Mouse (Mus musculus): ENCODE results near the gene Tnfrsf25. TPM values are rescaled to one million over a fixed set of nuclear protein-coding genes. Genes with fewer than 3 reads are reported as not detected.

Gene Tnfrsf25
- polyA plus RNA-seq, 1 experiment = 0.95 TPM

DNA sequence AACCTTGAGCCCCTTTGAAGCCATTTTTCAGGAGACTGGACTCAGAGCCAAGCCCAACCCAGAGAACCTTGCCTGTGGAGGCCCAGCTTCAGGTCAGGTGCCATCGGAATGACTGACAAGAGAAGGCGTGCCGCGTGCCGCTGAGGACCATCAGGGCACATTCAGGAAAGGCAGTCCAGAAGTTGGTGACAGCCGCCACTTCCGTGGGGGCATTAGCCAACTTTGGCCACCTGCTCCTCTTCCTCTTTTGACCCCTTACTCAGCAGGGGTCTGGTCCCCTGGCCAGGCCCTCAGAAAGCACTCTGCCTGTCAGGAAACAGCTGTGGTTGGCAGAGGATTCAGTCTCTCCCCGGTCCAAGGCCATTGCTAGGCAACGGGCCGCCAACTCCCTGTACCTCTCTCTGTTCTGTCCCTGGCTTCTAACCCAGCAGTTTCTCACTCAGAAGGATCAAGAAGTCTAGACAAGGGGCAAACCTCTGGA is 43.6 kb upstream of the Tnfrsf25 start, which contains the start of gene Plekhg5:
Gene Plekhg5 (plus strand): TSS at position 378 of the 481 bp plus-strand sequence.
- no peak within 1 kb of the TSS for H3K4me3 ChIP-seq (ENCODE audit: insufficient read depth, poor library complexity, severe bottlenecking)
- H3K79me2 ChIP-seq (ENCODE audit: control insufficient read depth, insufficient read depth) = no peaks in the 10 kb centered on the region
- H3K79me3 ChIP-seq (ENCODE audit: low read depth) = no peaks in the 10 kb centered on the region
- TF ChIP-seq MYOD1 (IDR thresholded peaks at IDR 0.05; ENCODE audit: control insufficient read depth, insufficient read length, low read depth) = peak; percentile 5
- TF ChIP-seq MAX (IDR thresholded peaks at IDR 0.05) = no peak
- H3K36me3 ChIP-seq (ENCODE audit: control insufficient read depth, insufficient read depth) = no peaks in the 10 kb centered on the region
- no peak within 1 kb of the TSS for H3ac ChIP-seq (ENCODE audit: control insufficient read depth, insufficient read length, low read depth)
- H3K27me3 ChIP-seq (ENCODE audit: control insufficient read depth, insufficient read depth, insufficient read length) = no peaks in the 10 kb centered on the region

DNA sequence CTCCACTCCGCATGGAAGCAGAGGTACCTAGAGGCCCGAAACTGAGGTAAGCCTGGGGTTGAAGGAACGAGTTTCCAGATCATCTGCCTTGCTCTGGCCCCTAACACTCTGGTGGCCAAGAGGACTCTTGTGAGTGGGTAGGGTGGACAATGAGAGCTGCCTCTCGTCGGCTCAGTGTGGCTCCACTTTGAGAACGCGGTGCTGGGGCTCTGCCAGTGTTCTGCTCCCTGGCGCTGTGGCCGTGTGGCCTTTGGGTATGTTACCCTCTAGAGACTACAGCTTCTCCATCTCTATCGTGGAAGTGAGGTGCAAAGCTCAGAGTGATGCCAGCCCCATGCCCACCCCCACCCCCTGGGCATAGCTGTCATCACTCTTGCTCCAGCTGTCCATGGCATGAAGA is 43.1 kb upstream of the Tnfrsf25 start:
- Histone ChIP-seq H3ac (ENCODE audit: control insufficient read depth, insufficient read length, low read depth) (no peak overlapping the region), H3K4me3 (ENCODE audit: insufficient read depth, poor library complexity, severe bottlenecking) (no peak overlapping the region), H3K79me2 (ENCODE audit: control insufficient read depth, insufficient read depth) (no peaks in the 10 kb centered on the region)

DNA sequence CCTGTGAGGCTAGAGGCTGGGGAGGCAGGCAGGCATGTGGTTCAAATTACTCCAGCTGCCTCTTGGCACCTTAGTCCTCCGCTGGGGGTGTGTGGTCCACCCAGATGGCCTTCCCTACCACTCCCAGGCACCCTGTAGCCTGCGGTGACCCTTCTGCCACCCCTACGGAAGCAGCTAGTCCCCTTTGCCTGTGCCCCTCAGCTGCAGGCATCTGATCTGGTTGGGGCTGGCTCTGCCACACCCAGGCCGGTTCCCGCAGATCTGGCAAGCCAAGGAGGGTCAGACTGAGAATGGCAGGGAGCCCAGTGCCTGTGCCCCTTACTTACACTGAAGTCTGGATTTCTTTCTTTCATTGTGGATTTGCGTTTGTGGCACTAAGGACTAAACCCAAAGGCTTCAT is 42.0 kb upstream of the Tnfrsf25 start:
- H3K79me3 ChIP-seq (ENCODE audit: low read depth) = no peaks in the 10 kb centered on the region
- no peak overlapping the region for H3ac ChIP-seq (ENCODE audit: control insufficient read depth, insufficient read length, low read depth)
- TF ChIP-seq USF1 (IDR thresholded peaks at IDR 0.05; ENCODE audit: low read depth) (no peak), CTCF (IDR thresholded peaks at IDR 0.05; ENCODE audit: control insufficient read depth, insufficient read depth, insufficient read length) (no peak), MYOG (IDR thresholded peaks at IDR 0.05; ENCODE audit: control insufficient read depth, extremely low read depth, insufficient read length) (no peak), MAX (IDR thresholded peaks at IDR 0.05) (no peak), MYOD1 (IDR thresholded peaks at IDR 0.05; ENCODE audit: control insufficient read depth, insufficient read length, low read depth) (no peak), CEBPB (IDR thresholded peaks at IDR 0.05; ENCODE audit: low read depth) (no peak), FOSL1 (IDR thresholded peaks at IDR 0.05; ENCODE audit: insufficient read depth, low read length, poor library complexity, severe bottlenecking) (no peak)
- H3K36me3 ChIP-seq (ENCODE audit: control insufficient read depth, insufficient read depth) = no peaks in the 10 kb centered on the region
- no peaks in the 10 kb centered on the region for H3K79me2 ChIP-seq (ENCODE audit: control insufficient read depth, insufficient read depth)
- H3K4me3 ChIP-seq (ENCODE audit: insufficient read depth, poor library complexity, severe bottlenecking) = no peak overlapping the region
- no peaks in the 10 kb centered on the region for H3K27me3 ChIP-seq (ENCODE audit: control insufficient read depth, insufficient read depth, insufficient read length)

More for the DNA sequence above, 43.1 kb upstream of the Tnfrsf25 start:
- Histone ChIP-seq H3K79me3 (ENCODE audit: low read depth) (no peaks in the 10 kb centered on the region), H3K27me3 (ENCODE audit: control insufficient read depth, insufficient read depth, insufficient read length) (no peaks in the 10 kb centered on the region), H3K36me3 (ENCODE audit: control insufficient read depth, insufficient read depth) (no peaks in the 10 kb centered on the region)
- TF ChIP-seq MAX (IDR thresholded peaks at IDR 0.05) = no peak
- TF ChIP-seq USF1 (IDR thresholded peaks at IDR 0.05; ENCODE audit: low read depth) = no peak
- no peak for TF ChIP-seq CEBPB (IDR thresholded peaks at IDR 0.05; ENCODE audit: low read depth)
- TF ChIP-seq CTCF (IDR thresholded peaks at IDR 0.05; ENCODE audit: control insufficient read depth, insufficient read depth, insufficient read length) = no peak
- no peak for TF ChIP-seq MYOG (IDR thresholded peaks at IDR 0.05; ENCODE audit: control insufficient read depth, extremely low read depth, insufficient read length)
- no peak for TF ChIP-seq FOSL1 (IDR thresholded peaks at IDR 0.05; ENCODE audit: insufficient read depth, low read length, poor library complexity, severe bottlenecking)
- TF ChIP-seq MYOD1 (IDR thresholded peaks at IDR 0.05; ENCODE audit: control insufficient read depth, insufficient read length, low read depth) = no peak

DNA sequence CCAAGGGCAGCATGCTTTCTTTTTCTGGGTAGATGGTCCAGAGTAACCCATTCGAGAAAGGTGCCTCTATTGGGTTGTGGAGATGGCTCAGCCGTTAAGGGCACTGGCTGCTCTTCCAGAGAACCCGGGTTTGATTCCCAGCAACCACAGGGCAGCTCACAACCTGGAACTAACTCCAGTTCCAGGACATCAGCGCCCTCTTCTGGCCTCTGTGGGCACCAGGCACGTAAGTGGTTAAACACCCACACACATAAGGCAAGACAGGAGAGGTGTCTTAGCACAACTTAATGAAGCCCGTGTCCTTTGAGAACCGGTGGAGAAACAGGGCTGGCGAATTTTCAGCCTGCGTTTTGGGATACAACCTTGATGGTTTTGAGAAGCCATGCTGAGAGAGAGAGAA is 41.2 kb upstream of the Tnfrsf25 start:
- Histone ChIP-seq H3K4me3 (ENCODE audit: insufficient read depth, poor library complexity, severe bottlenecking) (no peak overlapping the region), H3K79me2 (ENCODE audit: control insufficient read depth, insufficient read depth) (no peaks in the 10 kb centered on the region), H3K79me3 (ENCODE audit: low read depth) (no peaks in the 10 kb centered on the region), H3ac (ENCODE audit: control insufficient read depth, insufficient read length, low read depth) (no peak overlapping the region), H3K27me3 (ENCODE audit: control insufficient read depth, insufficient read depth, insufficient read length) (no peaks in the 10 kb centered on the region), H3K36me3 (ENCODE audit: control insufficient read depth, insufficient read depth) (no peaks in the 10 kb centered on the region)
- TF ChIP-seq CTCF (IDR thresholded peaks at IDR 0.05; ENCODE audit: control insufficient read depth, insufficient read depth, insufficient read length) (no peak), MAX (IDR thresholded peaks at IDR 0.05) (no peak), MYOD1 (IDR thresholded peaks at IDR 0.05; ENCODE audit: control insufficient read depth, insufficient read length, low read depth) (no peak), USF1 (IDR thresholded peaks at IDR 0.05; ENCODE audit: low read depth) (no peak), FOSL1 (IDR thresholded peaks at IDR 0.05; ENCODE audit: insufficient read depth, low read length, poor library complexity, severe bottlenecking) (no peak), CEBPB (IDR thresholded peaks at IDR 0.05; ENCODE audit: low read depth) (no peak), MYOG (IDR thresholded peaks at IDR 0.05; ENCODE audit: control insufficient read depth, extremely low read depth, insufficient read length) (no peak)

DNA sequence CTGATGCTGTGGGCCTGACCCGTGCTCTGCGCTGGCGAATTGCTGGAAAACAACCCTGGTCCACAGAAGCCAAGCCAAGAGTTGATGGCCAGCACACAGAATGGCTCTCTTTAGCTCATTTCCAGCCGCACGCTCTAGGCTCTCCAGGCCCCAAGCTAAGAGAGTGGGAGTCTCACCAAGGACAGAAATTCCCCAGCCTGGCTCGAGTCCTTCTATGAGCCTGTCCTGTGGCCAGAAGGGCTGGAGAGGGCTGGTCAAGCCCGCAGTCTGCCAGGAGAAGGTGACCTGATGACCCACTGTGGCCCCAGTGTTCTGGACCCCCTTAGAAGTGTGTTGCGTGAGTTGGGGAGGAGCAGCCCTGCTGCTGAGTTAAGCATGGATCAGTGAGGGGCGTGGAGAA is 38.5 kb upstream of the Tnfrsf25 start:
- no peak overlapping the region for H3K4me3 ChIP-seq (ENCODE audit: insufficient read depth, poor library complexity, severe bottlenecking)
- H3K79me3 ChIP-seq (ENCODE audit: low read depth) = no peaks in the 10 kb centered on the region
- TF ChIP-seq CEBPB (IDR thresholded peaks at IDR 0.05; ENCODE audit: low read depth) (no peak), FOSL1 (IDR thresholded peaks at IDR 0.05; ENCODE audit: insufficient read depth, low read length, poor library complexity, severe bottlenecking) (no peak), MAX (IDR thresholded peaks at IDR 0.05) (no peak), CTCF (IDR thresholded peaks at IDR 0.05; ENCODE audit: control insufficient read depth, insufficient read depth, insufficient read length) (no peak), USF1 (IDR thresholded peaks at IDR 0.05; ENCODE audit: low read depth) (no peak), MYOD1 (IDR thresholded peaks at IDR 0.05; ENCODE audit: control insufficient read depth, insufficient read length, low read depth) (no peak), MYOG (IDR thresholded peaks at IDR 0.05; ENCODE audit: control insufficient read depth, extremely low read depth, insufficient read length) (no peak)
- H3K79me2 ChIP-seq (ENCODE audit: control insufficient read depth, insufficient read depth) = no peaks in the 10 kb centered on the region
- H3K27me3 ChIP-seq (ENCODE audit: control insufficient read depth, insufficient read depth, insufficient read length) = no peaks in the 10 kb centered on the region
- no peaks in the 10 kb centered on the region for H3K36me3 ChIP-seq (ENCODE audit: control insufficient read depth, insufficient read depth)
- no peak overlapping the region for H3ac ChIP-seq (ENCODE audit: control insufficient read depth, insufficient read length, low read depth)

DNA sequence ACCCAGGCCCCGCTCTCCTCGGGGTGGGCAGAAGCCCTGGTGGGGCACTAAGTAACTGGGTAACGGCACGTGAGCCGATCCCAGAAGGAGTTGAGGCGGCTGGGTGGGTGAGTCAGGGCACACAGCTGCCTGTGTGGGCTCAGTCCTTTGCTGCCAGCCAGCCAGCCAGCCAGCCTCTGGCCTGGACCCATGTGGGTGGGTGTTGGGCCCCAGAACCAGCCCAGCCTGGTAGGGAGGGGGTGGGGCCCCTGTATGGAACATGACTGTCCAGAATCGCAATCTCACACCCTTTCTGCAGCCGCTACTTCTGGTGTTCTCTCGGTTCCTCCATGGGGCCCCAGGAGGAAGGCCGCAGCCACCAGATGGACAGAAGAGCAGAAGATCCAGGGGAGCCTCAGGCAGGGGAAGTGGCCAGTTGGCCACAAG is 37.6 kb upstream of the Tnfrsf25 start:
- Histone ChIP-seq H3ac (ENCODE audit: control insufficient read depth, insufficient read length, low read depth) (peak overlapping the region; percentile 20), H3K36me3 (ENCODE audit: control insufficient read depth, insufficient read depth) (no peaks in the 10 kb centered on the region), H3K79me3 (ENCODE audit: low read depth) (no peaks in the 10 kb centered on the region), H3K27me3 (ENCODE audit: control insufficient read depth, insufficient read depth, insufficient read length) (no peaks in the 10 kb centered on the region), H3K4me3 (ENCODE audit: insufficient read depth, poor library complexity, severe bottlenecking) (no peak overlapping the region), H3K79me2 (ENCODE audit: control insufficient read depth, insufficient read depth) (no peaks in the 10 kb centered on the region)
- TF ChIP-seq MYOD1 (IDR thresholded peaks at IDR 0.05; ENCODE audit: control insufficient read depth, insufficient read length, low read depth) (peak; percentile 79), CTCF (IDR thresholded peaks at IDR 0.05; ENCODE audit: control insufficient read depth, insufficient read depth, insufficient read length) (no peak), USF1 (IDR thresholded peaks at IDR 0.05; ENCODE audit: low read depth) (peak; percentile 64)

All from C2C12 (cell line).